Mouse (Mus musculus) ES-CJ7 (cell line): ENCODE measurements at regions not wholly inside any gene's neighbourhood (a gene's known extent, or its start where the extent isn't known, plus 50 kb on each side); places are given as distances from the start of the nearest gene placed in this dataset.

Experiments
- DNase-seq: peaks from one replicate; pipeline ENCODE4 v3.0.0; 2011; ENCODE audit warnings: low read depth, low spot score

GRCm38 (mm10) chr17:14144082-14144481 is 60.0 kb downstream of the Dact2 start:
- peak; percentile 6 for DNase-seq

- no peak for DNase-seq
Measured at GRCm38 (mm10) chr17:14141669-14142068, 62.4 kb downstream of the Dact2 start.

- DNase-seq: no peak
Measured at GRCm38 (mm10) chr17:14140266-14140665, 63.8 kb downstream of the Dact2 start.

- no peak for DNase-seq
Measured at GRCm38 (mm10) chr17:14138941-14139340, 65.2 kb downstream of the Dact2 start.

GRCm38 (mm10) chr17:14136702-14137315 is 67.3 kb downstream of the Dact2 start:
- DNase-seq: peak; percentile 45

GRCm38 (mm10) chr17:14134604-14135003 is 69.5 kb downstream of the Dact2 start:
- DNase-seq: no peak

GRCm38 (mm10) chr17:14133986-14134385 is 70.1 kb downstream of the Dact2 start:
- no peak for DNase-seq

GRCm38 (mm10) chr17:14127031-14127430 is 67.7 kb upstream of the Gm7358 start:
- DNase-seq: peak; percentile 7

- DNase-seq: no peak
Measured at GRCm38 (mm10) chr17:14118863-14119262, 59.5 kb upstream of the Gm7358 start.

- DNase-seq: no peak
Measured at GRCm38 (mm10) chr17:14116223-14116622, 56.9 kb upstream of the Gm7358 start.

- DNase-seq: no peak
Measured at GRCm38 (mm10) chr17:14114856-14115255, 55.5 kb upstream of the Gm7358 start.

- DNase-seq: peak; percentile 13
Measured at GRCm38 (mm10) chr17:14111692-14112091, 52.4 kb upstream of the Gm7358 start.
